Mouse (Mus musculus) retina, postnatal 1 day (tissue): ENCODE data around the gene Frmd5.
A peak's percentile ranks its signal among the peaks of the same experiment; 100 is the strongest.

ENCODE experiments used
- DNase-seq: peaks from one replicate; pipeline ENCODE4 v3.0.0-alpha.2; 2012

Gene Frmd5

DNA sequence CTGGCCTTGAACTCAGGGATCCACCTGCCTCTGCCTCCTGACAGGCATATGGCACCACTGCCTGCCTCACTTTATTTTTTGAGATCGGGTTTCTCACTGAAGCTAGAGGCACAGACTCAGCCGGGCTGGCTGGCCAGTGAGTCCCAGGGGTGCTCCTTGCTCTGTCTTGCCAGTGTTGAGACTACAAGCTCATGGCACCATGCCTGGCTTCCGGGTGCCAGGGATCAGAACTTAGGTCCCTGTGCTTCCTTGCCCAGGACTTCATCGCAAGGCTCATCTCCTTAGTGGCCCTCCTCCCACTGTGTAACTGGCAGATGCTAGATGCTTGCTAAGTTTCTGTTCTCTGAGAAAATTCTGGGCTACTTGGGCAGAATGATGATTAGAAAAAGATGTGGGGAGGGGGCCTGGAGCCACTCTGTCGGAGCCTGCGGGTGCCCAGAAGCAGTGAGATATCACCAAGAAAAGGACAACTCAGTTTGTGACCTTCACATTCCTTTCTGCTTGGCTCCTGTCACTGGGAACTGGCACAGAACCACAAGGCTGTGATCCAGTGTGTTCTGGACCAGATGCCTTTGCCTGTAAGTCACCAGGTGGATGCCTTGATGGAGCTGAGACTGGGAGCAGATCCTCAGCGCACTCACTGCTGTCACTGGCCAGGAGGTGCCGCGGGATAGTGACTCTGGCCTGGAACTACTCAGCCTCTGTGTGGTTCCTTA lies 192.2 kb downstream of the Frmd5 start:
- no peak for DNase-seq

DNA sequence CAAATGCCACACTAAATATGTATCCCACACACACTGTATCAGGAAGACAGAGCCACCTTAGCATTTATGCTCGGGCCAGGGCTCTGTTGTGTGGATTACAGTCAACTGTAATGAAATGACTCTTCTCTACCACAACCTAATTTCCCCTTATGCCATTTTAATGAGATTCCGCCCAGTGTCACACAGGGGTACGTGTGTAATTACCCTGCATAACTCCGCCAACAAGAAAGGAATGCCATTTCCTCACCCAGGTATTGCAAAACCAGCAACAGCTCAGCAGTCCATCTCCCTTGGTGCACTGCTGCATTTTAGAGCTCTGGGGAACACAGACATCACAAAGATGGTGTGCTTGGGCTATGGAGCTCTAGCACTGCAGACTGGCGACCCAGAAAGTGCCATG lies 194.8 kb downstream of the Frmd5 start:
- DNase-seq = no peak

GRCm38 (mm10) chr2:121610008-121610884 lies 196.6 kb downstream of the Frmd5 start:
- peak; percentile 55 for DNase-seq

GRCm38 (mm10) chr2:121609141-121609724 lies 197.7 kb downstream of the Frmd5 start:
- peak; percentile 14 for DNase-seq

DNA sequence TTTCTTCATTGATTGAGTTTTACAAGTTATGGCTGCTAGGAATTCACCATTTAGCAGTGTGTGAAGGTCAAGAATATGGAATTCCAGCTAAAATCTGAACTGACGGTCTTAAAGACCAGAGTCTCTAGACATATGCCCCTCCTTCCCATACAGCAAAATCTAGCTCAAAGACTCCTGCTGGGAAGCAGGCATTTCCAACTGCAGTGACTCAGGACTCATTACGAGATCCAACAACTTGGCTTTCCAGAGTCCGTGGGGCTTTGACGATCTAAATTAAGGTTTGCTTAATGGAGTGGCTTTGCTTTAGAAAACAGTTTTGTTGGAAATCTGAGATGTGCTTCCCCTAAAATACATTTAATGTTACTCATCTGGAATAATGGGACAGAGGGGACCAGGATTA lies 204.5 kb downstream of the Frmd5 start:
- no peak for DNase-seq

DNA sequence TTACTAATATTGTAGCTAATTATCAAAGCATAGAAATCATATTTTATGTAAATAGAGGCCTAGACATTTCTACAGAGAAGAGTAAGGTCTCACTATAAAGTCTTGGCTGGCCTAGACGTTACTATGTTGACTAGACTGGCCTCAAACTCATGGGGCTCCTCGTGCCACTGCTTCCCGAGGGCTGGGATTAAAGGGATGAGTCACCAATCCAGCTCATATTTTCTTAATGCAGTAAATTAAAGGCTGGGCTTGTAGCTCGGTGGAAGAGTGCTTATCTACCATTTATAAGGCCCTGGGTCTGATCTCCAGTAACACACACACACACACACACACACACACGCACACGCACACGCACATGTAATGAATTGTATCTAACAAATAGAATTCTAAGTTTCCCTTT lies 205.3 kb downstream of the Frmd5 start:
- no peak for DNase-seq

DNA sequence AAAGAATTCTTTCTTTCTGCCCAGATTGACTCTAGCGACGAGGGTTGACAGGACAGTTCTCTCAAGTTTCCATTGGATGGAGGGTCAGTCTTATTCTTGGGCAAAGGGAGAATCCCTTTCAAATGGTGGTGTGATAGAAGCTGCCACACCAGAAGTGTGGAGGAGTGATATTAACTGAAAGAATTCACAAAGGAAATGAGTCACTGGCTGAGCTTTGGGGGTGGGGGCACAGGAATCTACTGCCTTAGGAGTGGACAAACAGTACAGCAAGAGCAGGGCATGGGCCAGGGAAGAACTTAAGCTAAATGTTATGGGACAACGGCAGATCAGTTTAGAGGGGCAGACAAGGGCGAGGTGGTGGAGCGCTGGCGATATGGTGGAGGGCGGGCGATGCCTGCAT lies 206.2 kb downstream of the Frmd5 start:
- no peak for DNase-seq

- DNase-seq = peak; percentile 10
These were observed 208.6 kb downstream of the Frmd5 start for GRCm38 (mm10) chr2:121598249-121598648.

DNA sequence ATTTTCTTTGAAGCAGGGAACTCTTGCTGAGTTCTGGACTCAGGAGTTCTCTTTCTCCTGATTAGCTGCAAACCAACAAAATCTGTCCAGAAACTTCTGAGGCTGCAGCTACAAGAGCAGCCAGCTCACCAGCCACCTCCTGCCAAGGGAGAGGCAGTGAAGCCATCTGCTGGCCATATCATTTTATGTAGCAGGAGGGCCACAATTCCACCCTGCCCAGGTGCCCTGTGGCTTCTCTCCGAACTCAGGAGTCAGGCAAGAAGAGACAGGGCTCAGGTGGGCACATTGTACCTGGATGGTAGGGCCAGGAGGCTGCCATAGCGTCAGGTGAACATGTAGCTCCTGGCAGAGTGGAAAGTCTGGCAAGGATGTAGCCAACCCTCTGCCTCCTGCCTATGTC lies 210.3 kb downstream of the Frmd5 start:
- no peak for DNase-seq

DNA sequence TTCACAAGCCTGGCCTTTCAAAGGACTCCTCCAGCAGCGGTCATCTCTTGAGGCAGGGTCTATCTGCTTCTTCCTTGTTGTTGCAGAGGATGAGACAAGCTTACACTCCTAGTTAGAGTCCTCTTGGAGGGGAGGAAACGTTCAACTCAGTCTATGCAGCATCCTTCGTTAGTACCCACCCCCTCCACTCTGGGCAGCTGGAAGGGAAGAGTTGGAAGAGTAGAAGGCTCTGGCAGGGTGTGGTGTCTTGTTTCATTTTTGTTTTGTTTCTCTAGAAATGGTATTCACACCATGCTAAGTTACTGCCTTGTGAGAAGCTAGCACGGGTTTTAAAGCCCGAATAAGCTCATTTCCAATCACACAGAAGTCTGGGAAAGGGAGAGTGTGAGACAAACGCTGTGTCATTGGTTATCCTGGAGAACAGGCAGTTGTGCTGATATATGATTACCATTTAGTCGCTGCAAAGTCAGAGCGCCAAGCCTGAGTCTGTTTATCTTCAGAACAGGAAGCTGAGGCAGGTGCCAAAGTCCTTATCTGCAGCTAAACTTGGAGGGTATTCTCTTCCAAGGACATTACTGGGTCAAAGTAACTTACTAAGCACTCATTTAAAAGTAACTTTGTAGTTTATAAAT lies 212.1 kb downstream of the Frmd5 start:
- DNase-seq = no peak

GRCm38 (mm10) chr2:121594131-121594530 lies 212.8 kb downstream of the Frmd5 start:
- peak; percentile 43 for DNase-seq

- DNase-seq = peak; percentile 50
These were observed 218.6 kb downstream of the Frmd5 start for GRCm38 (mm10) chr2:121588309-121588694.

DNA sequence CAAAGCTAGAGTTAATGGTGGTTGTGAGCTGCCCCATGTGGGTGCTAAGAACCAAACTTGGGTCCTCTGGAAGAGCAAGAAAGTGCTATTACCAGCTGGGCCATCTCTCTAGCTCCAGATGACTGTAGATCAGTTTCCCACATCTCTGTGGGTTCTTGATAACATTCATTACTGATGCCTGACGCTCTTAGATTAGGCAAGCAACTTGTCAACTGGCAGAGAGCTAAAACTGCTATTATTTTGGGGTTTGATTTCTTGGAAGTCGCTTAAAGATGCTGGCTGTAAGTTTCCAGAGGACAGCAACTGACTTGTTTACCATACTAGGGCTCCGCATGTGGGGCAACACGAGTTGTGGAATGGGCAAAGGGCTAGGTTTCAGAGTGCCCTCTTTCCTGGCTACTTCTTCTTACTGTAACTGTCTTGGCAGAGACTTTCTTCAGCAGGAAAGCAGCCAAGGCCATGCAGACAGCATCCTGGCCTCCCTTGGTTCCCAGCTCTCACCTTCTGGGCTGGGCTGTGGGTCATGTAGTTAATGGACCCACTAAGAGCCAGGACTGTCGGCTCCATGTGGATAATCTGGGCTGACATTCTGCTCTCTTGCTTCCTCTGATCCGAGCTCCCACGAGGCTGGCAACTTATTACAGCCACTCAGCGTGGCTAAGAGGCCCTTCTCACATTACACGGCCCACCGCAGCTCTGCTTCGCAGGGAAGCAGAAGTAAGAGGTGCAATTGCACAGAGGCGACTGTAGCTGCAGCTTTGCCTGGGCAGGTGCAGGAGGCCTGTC lies 219.2 kb downstream of the Frmd5 start:
- peak; percentile 67 for DNase-seq

DNA sequence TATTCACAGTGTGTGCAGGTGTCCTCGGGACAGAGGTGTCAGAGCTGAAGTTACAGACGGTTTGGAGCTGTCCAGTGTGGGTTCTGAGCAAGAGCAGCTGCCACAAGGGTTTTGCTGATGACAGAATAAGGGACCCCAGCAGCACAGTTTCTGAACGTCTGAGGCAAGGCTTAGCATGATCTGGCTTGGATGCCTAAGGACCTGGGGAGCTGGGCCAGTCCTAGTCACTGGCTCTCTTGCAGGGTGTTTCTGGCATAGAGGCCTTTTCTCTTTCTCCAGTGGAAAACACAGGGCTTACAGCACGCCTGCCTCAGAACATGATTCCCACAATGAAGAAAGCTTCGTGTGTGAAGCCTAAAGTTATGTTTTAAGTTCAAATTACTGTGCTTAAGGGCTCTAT lies 222.2 kb downstream of the Frmd5 start:
- DNase-seq = no peak

DNA sequence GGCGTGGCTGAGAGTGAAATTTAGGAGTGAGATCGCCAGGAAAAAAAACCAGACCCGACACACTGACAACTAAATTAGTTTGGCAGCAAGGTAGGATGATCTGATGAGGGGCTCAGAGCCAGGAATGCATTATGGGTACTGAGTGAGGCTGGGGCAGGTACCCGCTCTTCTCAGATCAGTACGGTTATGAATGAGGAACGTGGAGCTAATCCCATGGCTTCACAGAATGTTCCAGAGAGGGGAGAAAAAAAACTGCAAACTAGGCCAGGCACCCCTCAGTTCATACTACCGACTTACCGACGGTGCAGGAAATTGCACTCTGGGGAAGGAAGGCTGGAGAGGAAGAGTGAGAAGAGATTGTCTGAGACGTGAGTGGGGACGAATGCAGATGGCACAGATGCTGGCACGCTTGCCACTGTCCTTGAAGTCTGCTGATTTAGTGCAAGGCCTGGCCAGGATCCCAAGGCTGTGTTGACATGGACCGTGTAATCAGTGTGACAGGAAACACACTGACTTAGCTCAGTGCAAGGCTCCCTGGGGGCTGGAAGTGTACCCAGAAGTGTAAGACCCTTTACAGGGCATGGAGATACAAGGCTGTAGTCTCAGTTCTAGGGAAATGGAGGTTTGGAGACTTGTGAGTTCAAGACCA lies 223.3 kb downstream of the Frmd5 start:
- DNase-seq = peak; percentile 65

- no peak for DNase-seq
These were observed 224.0 kb downstream of the Frmd5 start for GRCm38 (mm10) chr2:121582809-121583376.

DNA sequence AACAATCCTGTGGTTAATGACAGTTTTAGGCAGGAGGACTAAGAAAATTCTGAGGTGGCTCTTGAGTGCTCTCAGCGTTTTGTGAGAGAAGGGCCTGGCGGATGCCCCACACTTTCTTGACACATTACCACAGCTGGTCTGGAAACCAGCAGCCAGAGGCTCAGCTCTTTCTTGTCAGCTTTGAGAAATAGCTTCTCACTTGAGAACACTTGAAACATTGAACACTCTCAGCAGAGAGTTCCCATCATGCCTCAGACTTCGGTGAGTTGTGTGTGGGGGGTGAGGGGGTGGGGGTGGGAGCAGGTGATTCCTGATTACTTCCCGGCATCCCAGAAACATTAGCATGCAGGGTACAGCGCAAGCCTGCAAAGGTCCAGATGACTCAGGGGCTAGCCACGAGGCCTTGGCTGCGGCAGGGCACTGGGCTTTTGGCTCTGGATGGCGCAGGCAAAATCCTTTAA lies 231.1 kb downstream of the Frmd5 start:
- DNase-seq = no peak

GRCm38 (mm10) chr2:121574066-121574630 lies 232.7 kb downstream of the Frmd5 start:
- no peak for DNase-seq

DNA sequence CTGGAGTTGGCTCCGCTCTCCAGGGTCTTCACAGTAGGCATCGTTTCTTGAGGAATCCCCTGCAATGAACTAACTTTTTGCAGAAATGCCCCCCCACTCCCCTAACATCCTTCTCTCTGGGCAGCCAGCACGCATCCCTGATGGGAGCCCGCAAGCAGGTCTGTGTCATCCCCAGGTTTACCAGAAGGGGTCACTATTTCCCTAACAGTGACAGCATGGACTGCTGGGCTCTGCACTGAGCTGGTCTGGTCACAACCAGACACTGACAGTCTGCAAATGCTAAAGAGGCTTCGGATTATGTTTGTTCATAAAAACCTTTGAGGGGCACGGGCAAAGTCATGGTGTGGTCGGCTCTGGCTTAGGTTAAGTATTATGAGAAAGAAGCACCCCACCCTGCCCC lies 235.1 kb downstream of the Frmd5 start:
- peak; percentile 89 for DNase-seq

- no peak for DNase-seq
These were observed 235.8 kb downstream of the Frmd5 start for GRCm38 (mm10) chr2:121570999-121571655.

DNA sequence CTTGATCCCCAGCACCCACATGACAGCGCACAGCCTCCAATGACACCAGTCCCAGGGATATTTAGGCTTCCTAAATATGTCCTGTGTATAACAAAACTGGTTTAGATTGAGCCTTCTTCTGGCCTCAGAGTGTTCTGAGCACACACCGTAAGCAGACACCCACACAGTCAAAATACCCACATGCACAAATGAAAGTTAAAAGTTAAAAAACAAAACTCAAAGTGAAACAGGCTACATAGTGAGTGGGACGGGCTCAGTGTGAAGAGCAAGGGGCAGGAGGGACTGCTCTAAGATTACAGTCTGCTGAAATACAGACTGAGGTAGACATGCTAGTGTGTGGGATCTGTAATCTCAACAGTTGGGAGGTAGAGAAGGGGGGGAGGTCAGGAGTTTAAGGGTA lies 236.8 kb downstream of the Frmd5 start:
- DNase-seq = no peak
